Mouse (Mus musculus): ENCODE data around the gene Eral1. TPM values are rescaled to one million over a fixed set of nuclear protein-coding genes. Genes with fewer than 3 reads are reported as not detected.

Gene Eral1
- polyA plus RNA-seq (2021), result 22.1 TPM

DNA sequence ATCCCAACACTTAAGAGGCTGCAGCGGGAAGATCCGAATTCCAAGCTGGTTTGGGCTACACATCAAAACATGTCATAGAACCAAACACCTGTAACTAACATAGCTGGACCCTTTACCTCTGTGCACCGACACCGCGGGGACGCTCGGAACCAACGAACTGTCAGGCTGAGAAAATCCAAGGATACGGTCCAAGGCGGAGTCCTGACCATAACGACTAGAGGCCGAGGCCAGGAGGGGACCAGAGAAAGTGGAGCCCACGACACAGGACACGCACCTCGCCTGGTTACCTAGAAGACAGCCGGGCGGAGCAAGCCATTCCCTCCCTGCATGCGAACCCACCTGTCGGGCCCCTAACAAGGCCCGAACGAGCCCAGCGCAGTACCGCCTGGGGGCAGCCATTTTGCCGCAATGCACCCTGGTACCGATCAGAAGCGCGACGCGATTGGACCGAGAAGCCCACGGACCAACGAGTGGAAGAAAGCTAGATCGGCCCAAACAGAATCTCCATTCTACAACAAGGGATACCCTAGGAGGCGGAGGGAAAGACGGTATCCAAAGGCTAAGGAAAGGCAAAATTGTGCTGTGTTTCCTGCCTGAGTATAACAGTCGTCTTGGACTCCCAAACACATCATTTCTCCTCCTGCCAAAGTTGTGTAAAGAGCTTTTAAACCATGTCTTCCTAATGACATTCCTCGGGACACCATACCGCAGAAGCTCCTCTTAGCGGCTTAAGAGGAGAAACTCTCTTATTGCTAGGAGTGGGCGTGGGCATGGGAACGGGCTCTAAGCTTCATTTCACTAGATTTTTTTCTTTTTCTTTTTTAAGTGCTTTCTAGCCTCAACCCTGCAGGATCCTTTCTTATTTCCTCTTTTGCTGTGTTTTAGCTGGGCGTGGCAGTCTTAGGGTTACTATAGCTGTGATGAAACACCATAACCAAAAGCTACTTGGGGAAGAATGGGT, at the start of gene Eral1:
TSS of gene Eral1 (minus strand) at position 423 of the 961 bp plus-strand sequence.
- TF ChIP-seq CTCF (IDR thresholded peaks at IDR 0.05), result no peak
- ChIA-PET CTCF (interaction anchor here (0.7 to 3.0 kb wide), 5 partner anchors 10 to 64 kb away, joined by 3 to 8 read pairs (median 4); no protein-coding TSS in a partner anchor), POLR2A (interaction anchor here (0.9 to 1.7 kb wide), 3 partner anchors 15 to 24 kb away, joined by 3 to 5 read pairs (median 4); partner anchors contain the start of gene Fam222b)
- DNase-seq (ENCODE audit: low read depth, low spot score), result no peak
- ATAC-seq, result peak; percentile 54
- H3K27me3 ChIP-seq, result peaks cover 5% of the 10 kb centered on the region
- in situ Hi-C loops (cut with MboI; ENCODE audit: low pct_unique_long_range_greater_than_20kb), result no loop called here

DNA sequence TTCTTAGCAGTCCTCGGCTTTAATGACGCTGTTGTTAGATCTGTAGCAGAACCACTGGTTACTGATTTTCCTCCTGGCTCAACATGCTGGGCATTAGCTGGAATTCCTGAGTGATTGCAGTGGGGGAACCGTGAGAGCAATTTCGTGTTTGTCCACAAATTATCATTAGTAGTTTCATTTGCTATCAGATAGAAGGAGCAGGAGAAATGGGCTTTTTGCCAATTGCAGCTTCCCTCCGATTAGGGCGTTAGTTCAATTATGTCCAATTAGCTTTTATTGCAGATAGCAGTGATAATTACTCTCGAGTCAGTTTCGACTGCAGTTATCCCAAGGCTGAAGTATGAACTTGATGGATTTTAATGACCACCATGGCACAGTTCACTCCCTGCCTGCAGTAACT, 49.3 kb upstream of the Eral1 start:
- in situ Hi-C loops (cut with MboI; ENCODE audit: low pct_unique_long_range_greater_than_20kb), result no loop called here
- ChIA-PET CTCF (interaction anchor here (1.5 kb wide), 1 partner anchor 8 kb away, joined by 3 read pairs; no protein-coding TSS in a partner anchor), POLR2A (no interaction called here)
- DNase-seq (ENCODE audit: low read depth, low spot score) (no peak), ATAC-seq (no peak)
- no peaks in the 10 kb centered on the region for H3K27me3 ChIP-seq
- TF ChIP-seq CTCF (IDR thresholded peaks at IDR 0.05), result no peak

DNA sequence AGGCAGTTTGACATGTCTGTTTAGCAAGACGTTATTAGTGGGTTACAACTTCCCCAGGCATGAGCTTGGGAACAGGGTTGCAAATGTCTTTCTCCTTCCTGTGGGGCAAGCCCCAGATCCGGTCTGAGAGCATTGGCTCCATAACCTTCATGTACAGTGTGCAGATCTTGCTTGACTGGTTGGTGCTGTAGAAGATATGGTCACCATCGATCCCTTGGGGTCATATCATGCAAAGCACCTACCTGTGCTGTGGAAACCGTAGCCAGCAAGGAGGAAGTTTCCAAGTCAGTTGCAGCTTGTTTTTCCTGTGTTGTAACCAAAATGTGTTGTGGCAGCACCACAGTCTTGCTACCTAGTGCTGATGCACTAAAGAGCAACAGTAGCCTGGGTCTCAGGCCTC, 46.6 kb upstream of the Eral1 start:
- POLR2A ChIA-PET, result no interaction called here
- ATAC-seq (no peak), DNase-seq (ENCODE audit: low read depth, low spot score) (no peak)
- TF ChIP-seq CTCF (IDR thresholded peaks at IDR 0.05), result no peak
- in situ Hi-C loops (cut with MboI; ENCODE audit: low pct_unique_long_range_greater_than_20kb), result no loop called here
- H3K27me3 ChIP-seq, result no peaks in the 10 kb centered on the region
- CTCF ChIA-PET, result interaction anchor here (1.1 kb wide), 1 partner anchor 30 kb away, joined by 3 read pairs; no protein-coding TSS in a partner anchor

DNA sequence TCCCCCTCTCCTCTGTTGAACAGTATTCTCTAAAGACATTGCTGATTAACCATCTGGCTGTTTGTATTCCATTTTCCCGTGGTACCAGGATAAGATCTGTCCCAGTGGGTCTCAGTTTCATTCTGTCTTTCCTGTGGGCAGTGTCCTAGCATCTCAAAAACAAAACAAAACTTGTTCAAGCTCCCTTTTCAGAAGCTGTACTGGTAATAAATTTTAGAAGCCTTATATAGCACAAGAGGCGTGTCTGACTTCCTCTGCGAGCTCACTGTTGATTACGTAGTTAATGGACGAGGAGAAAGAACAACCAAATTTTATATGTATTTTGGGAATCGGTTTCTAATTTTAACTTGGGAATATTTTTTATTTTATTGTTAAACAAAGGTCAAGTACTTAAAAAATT, 45.5 kb upstream of the Eral1 start:
- DNase-seq (ENCODE audit: low read depth, low spot score), result no peak
- TF ChIP-seq CTCF (IDR thresholded peaks at IDR 0.05), result no peak
- ATAC-seq, result no peak
- ChIA-PET POLR2A (interaction anchor here (1.5 kb wide), 1 partner anchor 18 kb away, joined by 3 read pairs; no protein-coding TSS in a partner anchor), CTCF (interaction anchor here (1.0 to 1.7 kb wide), 5 partner anchors 8 to 29 kb away, joined by 3 to 6 read pairs (median 4); no protein-coding TSS in a partner anchor)
- no peaks in the 10 kb centered on the region for H3K27me3 ChIP-seq
- in situ Hi-C loops (cut with MboI; ENCODE audit: low pct_unique_long_range_greater_than_20kb), result no loop called here

DNA sequence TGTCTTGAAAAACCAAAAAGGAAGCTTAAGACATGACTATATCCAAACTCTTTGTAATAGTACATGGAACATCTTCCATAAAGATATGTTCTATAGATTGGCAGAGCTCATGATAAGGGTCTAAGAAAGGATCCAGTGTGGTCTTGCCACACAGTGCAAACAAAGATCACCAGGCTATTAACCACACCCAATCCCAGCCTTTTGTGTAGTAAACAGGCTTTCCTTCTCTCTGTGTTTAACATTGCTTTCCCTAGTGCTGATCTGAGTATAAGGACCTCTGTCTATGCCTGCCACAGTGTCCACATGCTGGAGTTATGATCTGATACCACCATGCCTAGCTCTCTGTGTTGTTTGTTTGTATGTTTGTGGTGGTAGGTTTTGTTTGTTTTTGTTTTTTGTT, 43.6 kb upstream of the Eral1 start:
- CTCF ChIA-PET, result interaction anchor here (1.0 to 1.5 kb wide), 3 partner anchors 10 to 35 kb away, joined by 3 to 7 read pairs (median 5); no protein-coding TSS in a partner anchor
- in situ Hi-C loops (cut with MboI; ENCODE audit: low pct_unique_long_range_greater_than_20kb), result no loop called here
- no peak for ATAC-seq

DNA sequence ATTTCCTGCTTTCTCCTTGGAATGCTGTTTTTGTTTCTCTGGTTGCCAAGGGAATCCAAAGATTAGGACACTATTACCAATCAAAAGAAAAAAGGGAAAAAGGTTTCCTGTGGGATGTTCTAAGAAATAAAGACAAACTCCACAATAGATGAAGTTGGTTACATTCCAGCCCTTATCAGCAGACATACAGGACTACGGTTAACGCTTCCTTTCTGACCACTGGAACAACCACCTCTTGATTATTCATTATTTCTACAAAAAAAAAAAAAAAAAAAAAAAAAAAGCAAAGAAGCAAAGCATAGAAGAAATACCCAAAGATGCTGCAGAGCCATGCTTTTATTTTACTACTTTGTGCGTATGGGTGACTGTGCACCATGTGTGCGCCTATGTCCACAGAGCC, 42.6 kb upstream of the Eral1 start:
- ATAC-seq, result no peak
- ChIA-PET CTCF (interaction anchor here (1.5 kb wide), 2 partner anchors 23 to 36 kb away, joined by 3 to 5 read pairs; no protein-coding TSS in a partner anchor), POLR2A (no interaction called here)
- TF ChIP-seq CTCF (IDR thresholded peaks at IDR 0.05), result no peak
- H3K27me3 ChIP-seq, result no peaks in the 10 kb centered on the region
- in situ Hi-C loops (cut with MboI; ENCODE audit: low pct_unique_long_range_greater_than_20kb), result no loop called here
- DNase-seq (ENCODE audit: low read depth, low spot score), result no peak

More for the DNA sequence above, 43.6 kb upstream of the Eral1 start:
- H3K27me3 ChIP-seq, result no peaks in the 10 kb centered on the region
- POLR2A ChIA-PET, result no interaction called here
- no peak for DNase-seq (ENCODE audit: low read depth, low spot score)
- no peak for TF ChIP-seq CTCF (IDR thresholded peaks at IDR 0.05)

DNA sequence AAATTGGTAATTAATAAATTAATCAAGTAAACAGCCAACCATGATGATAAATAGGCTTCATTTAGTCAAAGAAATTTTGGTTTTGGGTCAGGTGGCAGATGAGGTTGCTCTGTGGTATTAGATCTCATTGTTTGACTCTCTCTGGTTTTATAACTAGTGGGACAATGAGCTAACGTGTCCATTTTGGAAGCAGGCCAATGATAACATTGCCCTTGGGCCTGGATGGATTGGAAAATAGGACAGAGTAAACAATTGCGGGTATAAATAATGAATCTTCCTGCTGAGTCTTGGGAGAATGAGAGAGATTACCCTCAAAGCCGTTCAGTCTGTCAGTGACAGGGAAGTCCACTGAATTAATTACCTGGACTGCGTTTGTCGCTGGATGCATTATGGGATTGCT, 41.0 kb upstream of the Eral1 start:
- CTCF ChIA-PET, result interaction anchor here (1.2 to 1.4 kb wide), 3 partner anchors 9 to 31 kb away, joined by 3 read pairs; no protein-coding TSS in a partner anchor
- DNase-seq (ENCODE audit: low read depth, low spot score), result peak; percentile 71
- ATAC-seq, result no peak
- no peaks in the 10 kb centered on the region for H3K27me3 ChIP-seq
- in situ Hi-C loops (cut with MboI; ENCODE audit: low pct_unique_long_range_greater_than_20kb), result no loop called here
- POLR2A ChIA-PET, result no interaction called here
- no peak for TF ChIP-seq CTCF (IDR thresholded peaks at IDR 0.05)

DNA sequence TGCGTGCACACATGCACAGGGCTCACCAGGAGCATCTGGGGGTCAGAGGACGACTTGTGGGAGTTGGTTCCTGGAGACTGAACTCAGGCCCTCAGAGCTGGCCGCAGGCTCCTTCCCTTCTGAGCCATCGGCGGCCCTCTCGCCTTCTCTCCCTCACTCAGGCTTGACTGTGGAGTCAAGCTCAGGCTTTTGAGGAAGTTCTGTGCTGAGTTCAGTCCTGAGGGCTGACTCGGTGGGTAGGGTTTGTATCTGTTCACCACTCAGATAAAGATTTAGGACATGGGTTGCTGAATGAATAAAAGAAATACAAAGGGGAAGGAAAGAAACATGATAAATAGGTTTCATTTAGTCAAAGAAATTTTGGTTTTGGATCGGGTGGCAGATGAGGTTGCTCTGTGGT, 39.7 kb upstream of the Eral1 start:
- ChIA-PET POLR2A (interaction anchor here (0.6 kb wide), 1 partner anchor 24 kb away, joined by 4 read pairs; no protein-coding TSS in a partner anchor), CTCF (interaction anchor here (1.1 kb wide), 1 partner anchor 9 kb away, joined by 3 read pairs; no protein-coding TSS in a partner anchor)
- DNase-seq (ENCODE audit: low read depth, low spot score) (no peak), ATAC-seq (no peak)
- in situ Hi-C loops (cut with MboI; ENCODE audit: low pct_unique_long_range_greater_than_20kb), result no loop called here
- no peak for TF ChIP-seq CTCF (IDR thresholded peaks at IDR 0.05)
- no peaks in the 10 kb centered on the region for H3K27me3 ChIP-seq

DNA sequence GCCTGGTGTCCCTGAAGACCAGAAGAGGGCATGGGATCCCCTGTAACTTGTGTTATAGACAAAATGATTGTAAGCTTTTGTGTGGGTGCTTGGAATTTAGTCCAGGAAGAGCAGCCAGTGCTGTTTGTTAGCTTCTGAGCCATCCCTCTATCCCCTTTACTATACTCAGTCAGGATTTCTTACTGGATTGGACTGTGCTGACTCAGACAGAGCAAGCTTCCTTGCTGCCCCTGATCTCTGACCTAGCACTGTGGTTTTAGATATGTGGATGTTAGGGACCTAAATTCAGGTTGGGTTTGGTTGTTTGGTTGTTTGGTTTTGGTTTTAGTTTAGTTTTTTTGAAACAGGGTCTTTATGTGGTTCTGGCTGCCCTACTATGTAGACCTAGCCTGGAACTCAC, 38.3 kb upstream of the Eral1 start:
- no peak for DNase-seq (ENCODE audit: low read depth, low spot score)
- TF ChIP-seq CTCF (IDR thresholded peaks at IDR 0.05), result no peak
- ATAC-seq, result no peak
- CTCF ChIA-PET, result interaction anchor here (0.6 kb wide), 1 partner anchor 34 kb away, joined by 3 read pairs; no protein-coding TSS in a partner anchor
- POLR2A ChIA-PET, result no interaction called here
- in situ Hi-C loops (cut with MboI; ENCODE audit: low pct_unique_long_range_greater_than_20kb), result no loop called here
- no peaks in the 10 kb centered on the region for H3K27me3 ChIP-seq

DNA sequence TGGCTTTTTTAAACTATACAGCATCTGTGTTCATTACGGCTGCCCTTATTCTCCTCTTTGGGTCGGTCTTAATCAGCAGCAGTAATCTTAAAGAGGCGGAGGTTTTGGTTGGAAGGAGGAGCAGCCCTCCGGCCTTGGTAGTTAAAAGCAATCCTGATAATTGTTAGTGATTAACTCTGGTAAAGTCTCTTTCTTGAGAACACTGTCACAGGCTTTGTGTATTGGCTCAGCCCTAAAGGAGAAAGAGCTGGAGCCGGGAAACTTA, 35.9 kb upstream of the Eral1 start:
- ChIA-PET CTCF (interaction anchor here (1.0 to 2.4 kb wide), 3 partner anchors 9 to 55 kb away, joined by 3 to 6 read pairs (median 3); no protein-coding TSS in a partner anchor), POLR2A (no interaction called here)
- DNase-seq (ENCODE audit: low read depth, low spot score) (no peak), ATAC-seq (no peak)
- H3K27me3 ChIP-seq, result no peaks in the 10 kb centered on the region
- TF ChIP-seq CTCF (IDR thresholded peaks at IDR 0.05), result no peak
- in situ Hi-C loops (cut with MboI; ENCODE audit: low pct_unique_long_range_greater_than_20kb), result no loop called here

All from Patski (cell line).